Mouse (Mus musculus) heart, postnatal 10 days (tissue): ENCODE measurements around the gene Pik3r3. TPM values are rescaled to one million over a fixed set of nuclear protein-coding genes. Genes with fewer than 3 reads are reported as not detected.
"Not testable (repeated sequence)": the region's sequence is repeated elsewhere in the genome, so short reads cannot be mapped to it uniquely, and the experiment has no call there.

Experiments used
- DNase-seq, 2 experiments: peaks; one replicate each; pipeline ENCODE4 v3.0.0; 2021
- intact Hi-C: fragments of 180-260 bp; cut with DNase I; formaldehyde crosslinking; loops from one replicate; pipeline ENCODE4 v1.15.1; 2025
- total RNA-seq, 2 experiments: library from RNA; stranded (reverse); gene quantifications; 2 replicates each; pipeline ENCODE4 v1.2.3; 2021

Gene Pik3r3
- total RNA-seq, 2 experiments from 2014 or later = 20.6 to 29.3 TPM

DNA sequence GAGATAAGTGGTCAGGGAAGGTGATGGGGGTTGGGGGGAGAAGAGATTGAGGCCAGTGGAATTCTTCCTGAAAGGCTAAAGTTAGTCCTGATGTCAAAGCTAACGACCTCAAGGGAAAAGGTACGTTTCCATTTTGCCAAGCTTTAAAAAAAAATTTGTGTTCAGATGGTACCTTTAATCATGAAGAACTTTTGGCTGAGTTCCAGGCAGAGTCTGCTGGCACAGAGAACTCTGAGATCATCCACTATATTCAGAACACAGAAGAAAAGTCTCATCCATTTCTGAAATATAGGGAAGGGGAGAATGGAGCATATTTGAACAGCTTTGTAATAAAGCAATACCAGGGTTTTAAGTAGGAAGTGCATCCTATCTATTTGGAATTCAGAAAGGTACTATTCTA lies 4.4 kb upstream of the Pik3r3 start:
- intact Hi-C loops = no loop called here

GRCm38 (mm10) chr4:116217661-116218060 lies 3.8 kb upstream of the Pik3r3 start:
- intact Hi-C loops, DNase-seq: not testable (repeated sequence)

More for the DNA sequence above, 4.4 kb upstream of the Pik3r3 start:
- peak; percentile 46 to 62 for DNase-seq

DNA sequence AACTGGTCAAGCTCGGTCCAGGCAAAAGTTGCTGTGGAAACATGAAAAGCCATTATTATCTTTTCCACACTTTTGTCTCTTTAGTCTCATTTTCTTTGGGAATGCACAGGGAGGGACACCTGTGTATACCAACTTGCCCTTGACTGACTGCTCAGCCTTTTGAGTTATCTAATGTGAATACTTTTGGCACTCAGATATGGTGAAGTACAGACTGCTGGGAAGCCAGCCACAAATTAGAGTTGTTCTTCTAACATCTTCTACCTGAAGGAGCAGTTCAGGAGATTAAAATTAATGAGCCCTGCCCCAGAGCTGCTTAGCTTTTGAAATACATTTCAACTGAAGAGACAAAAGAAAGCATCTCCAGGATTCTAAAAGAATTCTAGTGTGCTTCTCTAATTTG lies 2.4 kb upstream of the Pik3r3 start:
- intact Hi-C loops = no loop called here
- DNase-seq = no peak

- DNase-seq = peak; percentile 24 to 31
- intact Hi-C loops = loop anchor here (2.0 to 5.0 kb wide), 3 partner anchors 27 to 143 kb away; partner anchors contain the start of genes Lrrc41 and Uqcrh
Measured at GRCm38 (mm10) chr4:116220071-116220650, 1.3 kb upstream of the Pik3r3 start.

GRCm38 (mm10) chr4:116220780-116221139 lies 658 bp upstream of the Pik3r3 start:
- intact Hi-C loops = loop anchor here (2.0 to 5.0 kb wide), 3 partner anchors 28 to 143 kb away; partner anchors contain the start of genes Lrrc41 and Uqcrh
- no peak for DNase-seq

DNA sequence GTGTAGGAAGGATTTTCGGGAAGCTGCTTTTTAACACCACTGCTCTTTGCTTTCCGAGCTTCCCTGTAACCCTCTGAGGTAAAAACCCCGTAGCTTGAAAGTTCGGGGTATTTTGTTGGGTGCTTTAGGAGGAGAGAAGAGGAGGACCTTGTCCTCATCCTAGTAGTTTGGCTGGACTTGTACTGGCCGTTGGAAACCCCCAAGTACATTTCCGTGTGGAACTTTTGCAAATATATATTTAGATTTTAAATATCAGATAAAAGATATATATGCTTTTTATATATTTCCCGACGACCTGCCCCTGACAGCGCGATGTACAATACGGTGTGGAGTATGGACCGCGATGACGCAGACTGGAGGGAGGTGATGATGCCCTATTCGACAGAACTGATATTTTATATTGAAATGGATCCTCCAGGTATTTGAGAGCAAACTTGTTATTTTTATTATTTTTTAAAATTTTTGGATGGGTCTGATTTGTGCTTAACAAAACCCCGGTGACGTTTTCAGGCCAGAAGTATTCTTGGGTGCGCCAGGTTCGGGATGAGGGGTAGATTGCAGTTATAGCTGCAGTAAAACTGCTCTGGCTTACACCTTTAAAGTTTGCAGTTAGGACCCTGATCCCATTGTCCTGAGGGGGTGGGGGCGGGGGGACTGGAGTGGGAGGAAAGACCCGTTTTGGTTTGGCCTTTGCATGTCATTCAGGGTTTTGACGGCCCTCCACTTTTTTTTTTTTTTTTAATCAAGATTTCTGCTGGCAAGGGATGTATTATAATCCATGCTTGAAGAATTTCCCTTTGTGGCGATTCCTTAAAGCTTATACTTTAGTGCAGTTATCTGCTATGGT lies 801 bp downstream of the Pik3r3 start:
- DNase-seq = peak in 1 of 2 experiments; percentile 4
- intact Hi-C loops = loop anchor here (2.0 to 5.0 kb wide), 3 partner anchors 29 to 145 kb away; partner anchors contain the start of genes Lrrc41 and Uqcrh

DNA sequence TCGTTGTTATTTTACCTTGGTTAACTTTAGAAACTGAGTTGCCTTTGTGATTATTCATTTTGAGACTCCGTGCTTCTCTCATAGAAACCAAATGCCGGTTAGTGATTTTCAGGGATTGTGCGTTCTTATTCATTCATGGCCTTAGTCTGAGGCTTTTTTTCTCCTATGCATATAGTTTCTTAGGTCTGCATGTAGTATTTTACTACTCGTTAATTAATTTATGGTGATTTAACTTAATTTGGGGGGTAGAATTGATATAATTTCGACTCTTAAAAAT lies 1.4 kb downstream of the Pik3r3 start:
- intact Hi-C loops = loop anchor here (5.0 kb wide), 1 partner anchor 145 kb away; the partner anchor contains the start of genes Lrrc41 and Uqcrh
- peak in 1 of 2 experiments; percentile 10 for DNase-seq

- intact Hi-C loops = no loop called here
- DNase-seq = no peak
Measured at GRCm38 (mm10) chr4:116243377-116243776, 22.0 kb downstream of the Pik3r3 start.

DNA sequence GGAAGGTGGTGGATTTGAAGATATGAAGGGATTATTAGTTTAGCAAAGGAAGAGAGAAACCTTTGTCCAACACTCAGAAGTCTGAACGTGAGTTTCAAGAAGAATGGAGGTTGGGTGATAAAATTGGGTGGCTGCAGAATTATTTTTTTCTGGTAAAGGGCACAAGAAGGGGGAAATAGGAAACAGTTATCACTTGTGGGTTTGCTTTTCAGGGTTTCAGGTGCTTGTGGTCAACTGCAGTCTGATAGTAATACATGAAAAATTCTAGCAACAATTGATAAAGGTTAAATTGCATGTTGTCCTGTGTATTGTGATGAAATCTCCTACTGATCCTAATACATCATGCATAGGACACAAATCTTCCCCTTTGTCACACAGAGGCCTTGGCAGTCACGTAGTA lies 22.8 kb downstream of the Pik3r3 start:
- no peak for DNase-seq
- intact Hi-C loops = no loop called here

DNA sequence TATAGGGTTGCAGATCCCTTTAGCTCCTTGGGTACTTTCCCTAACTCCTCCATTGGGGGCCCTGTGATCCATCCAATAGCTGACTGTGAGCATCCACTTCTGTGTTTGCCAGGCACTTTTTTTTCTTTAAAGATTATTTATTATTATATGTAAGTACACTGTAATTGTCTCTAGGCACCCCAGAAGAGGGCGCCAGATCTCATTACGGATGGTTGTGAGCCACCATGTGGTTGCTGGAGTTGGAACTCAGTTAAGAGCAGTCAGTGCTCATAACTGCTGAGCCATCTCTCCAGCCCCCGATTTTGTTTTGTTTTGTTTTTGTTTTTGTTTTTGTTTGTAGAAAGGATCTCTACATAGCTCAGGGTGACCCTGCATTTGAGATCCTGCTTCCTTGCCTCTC lies 24.5 kb downstream of the Pik3r3 start:
- intact Hi-C loops = not testable (repeated sequence)
- DNase-seq = peak; percentile 31 to 37

- DNase-seq = no peak
- intact Hi-C loops = no loop called here
Measured at GRCm38 (mm10) chr4:116249986-116250385, 28.6 kb downstream of the Pik3r3 start.

DNA sequence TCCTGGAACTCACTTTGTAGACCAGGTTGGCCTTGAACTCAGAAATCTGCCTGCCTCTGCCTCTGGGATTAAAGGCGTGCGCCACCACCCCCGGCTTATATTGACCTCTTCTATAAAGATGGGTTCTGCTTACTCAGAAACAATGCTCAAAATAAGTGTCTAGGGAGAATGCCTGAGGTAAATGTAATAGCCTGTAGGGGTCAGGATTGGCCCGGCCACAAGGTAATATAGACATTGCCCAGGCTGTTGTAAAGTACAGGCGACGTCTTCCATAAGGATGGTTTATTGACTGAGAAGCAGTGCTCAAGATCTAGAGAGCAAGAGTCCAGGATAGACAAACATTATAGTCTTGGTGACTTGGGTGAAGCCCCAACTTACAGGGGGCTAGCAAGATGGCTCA lies 46.8 kb downstream of the Pik3r3 start:
- intact Hi-C loops = no loop called here

GRCm38 (mm10) chr4:116282211-116282610 lies 60.8 kb downstream of the Pik3r3 start:
- DNase-seq = peak; percentile 22 to 33
- intact Hi-C loops = loop anchor here (2.0 kb wide), 1 partner anchor 111 kb away; no protein-coding TSS in a partner anchor

More for the DNA sequence above, 46.8 kb downstream of the Pik3r3 start:
- no peak for DNase-seq

DNA sequence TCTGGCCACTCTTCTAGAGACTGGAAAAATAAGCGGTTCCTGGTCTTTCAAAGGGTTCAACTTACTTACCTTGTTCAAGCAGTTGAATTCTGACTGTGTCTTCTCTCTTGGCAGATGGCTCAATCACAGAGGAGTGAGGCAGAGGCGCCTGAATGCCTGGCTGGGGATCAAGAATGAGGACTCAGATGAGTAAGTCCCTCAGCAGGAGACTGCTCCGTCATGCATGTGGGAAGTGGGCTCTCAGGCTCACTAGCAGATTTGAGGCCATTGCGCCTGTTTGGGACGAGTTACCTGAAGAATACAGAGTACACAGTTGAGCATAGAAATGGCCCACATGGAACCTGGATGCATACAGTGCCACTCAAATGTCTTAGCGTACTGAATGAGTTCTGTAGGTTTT lies 70.1 kb downstream of the Pik3r3 start:
- intact Hi-C loops = no loop called here
- no peak for DNase-seq

- DNase-seq = no peak
- intact Hi-C loops = no loop called here
Measured at GRCm38 (mm10) chr4:116293296-116293695, 71.9 kb downstream of the Pik3r3 start.

GRCm38 (mm10) chr4:116300878-116301355 lies 79.5 kb downstream of the Pik3r3 start:
- peak; percentile 50 to 56 for DNase-seq
- intact Hi-C loops = no loop called here

DNA sequence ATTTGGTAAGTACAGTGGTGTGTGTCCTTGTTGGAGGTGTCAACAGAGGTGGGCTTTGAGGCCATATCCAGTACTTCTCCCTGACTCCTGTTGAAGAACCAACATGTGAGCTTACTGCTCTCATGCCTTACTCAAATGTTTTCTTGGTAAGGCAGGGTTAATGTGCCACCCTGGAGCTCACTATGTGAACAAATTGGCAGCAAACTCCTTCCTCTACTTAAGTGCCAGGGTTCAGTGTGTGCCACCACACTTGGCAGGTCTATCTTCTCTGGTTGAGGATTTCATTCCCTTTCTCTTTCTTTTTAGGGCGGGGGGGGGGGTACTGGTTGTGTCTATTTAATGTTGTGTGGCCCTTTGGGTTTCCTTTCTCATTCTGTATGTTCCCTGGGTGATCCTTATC lies 83.1 kb downstream of the Pik3r3 start:
- intact Hi-C loops = no loop called here
- no peak for DNase-seq

GRCm38 (mm10) chr4:116317575-116317974 lies 96.2 kb downstream of the Pik3r3 start:
- intact Hi-C loops = no loop called here
- DNase-seq = no peak

DNA sequence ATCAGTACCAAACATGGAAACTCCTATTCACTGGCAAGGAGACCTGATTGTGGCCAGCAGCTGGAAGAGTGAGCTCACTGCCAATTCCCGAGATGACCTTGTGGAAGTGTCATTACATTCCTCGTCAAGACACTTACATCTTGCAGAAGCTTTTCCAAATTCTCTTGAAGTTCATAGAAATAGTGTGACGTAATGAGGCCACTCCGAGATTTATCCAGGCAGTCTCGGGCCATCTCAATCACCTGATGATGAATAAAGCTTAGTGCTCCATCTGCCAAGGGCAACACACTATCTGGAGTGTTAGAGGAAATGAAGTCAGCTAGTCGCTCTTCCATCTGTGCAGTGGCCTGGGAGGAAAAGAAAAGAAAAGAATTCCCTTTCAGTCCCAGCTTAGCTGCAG lies 100.7 kb downstream of the Pik3r3 start:
- DNase-seq = peak; percentile 65 to 69
- intact Hi-C loops = no loop called here

GRCm38 (mm10) chr4:116329256-116329655 lies 107.8 kb downstream of the Pik3r3 start:
- DNase-seq = no peak
- intact Hi-C loops = no loop called here

- intact Hi-C loops = loop anchor here (5.0 kb wide), 1 partner anchor 169 kb away; the partner anchor contains the start of gene Tspan1
Measured at GRCm38 (mm10) chr4:116336294-116336693, 114.9 kb downstream of the Pik3r3 start.

DNA sequence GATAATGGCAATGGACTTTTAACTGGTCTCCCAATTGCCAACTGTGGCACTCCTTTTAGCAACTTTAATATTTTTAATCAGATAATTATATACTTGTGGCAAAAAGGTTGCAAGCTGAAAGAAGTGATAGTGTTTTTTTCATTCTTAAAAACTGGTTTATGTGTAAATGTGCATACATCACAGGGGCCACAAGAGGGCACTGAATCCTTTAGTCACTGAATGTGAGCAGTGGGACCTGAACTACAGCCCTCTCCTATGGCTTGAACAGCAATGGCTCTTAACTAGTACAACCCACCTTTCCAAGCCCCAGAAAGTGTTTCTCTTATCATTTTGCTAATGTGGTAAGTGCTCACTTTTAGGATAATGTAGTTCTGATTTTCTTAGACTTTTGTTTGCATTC lies 120.7 kb downstream of the Pik3r3 start:
- intact Hi-C loops = loop anchor here (2.0 to 5.0 kb wide), 4 partner anchors 63 to 190 kb away; partner anchors contain the start of gene Mast2
- peak; percentile 68 to 80 for DNase-seq

More at GRCm38 (mm10) chr4:116336294-116336693, 114.9 kb downstream of the Pik3r3 start:
- DNase-seq = no peak
